Mouse (Mus musculus) ES-Bruce4 (cell line): ENCODE measurements around the gene Nars2.

Experiments used
- CTCF ChIP-seq: IDR thresholded peaks from one replicate; pipeline ENCODE4 v1.8.1; 2011; ENCODE audit warnings: low read depth, low read length
- POLR2A ChIP-seq: IDR thresholded peaks from one replicate; pipeline ENCODE4 v1.8.1; 2011; ENCODE audit warnings: low read length; ENCODE audit not compliant: insufficient read depth

- TF ChIP-seq POLR2A (no peak), CTCF (no peak)
Observed at GRCm38 (mm10) chr7:97084181-97084580, 132.9 kb downstream of the Nars2 start.
